Mouse (Mus musculus): ENCODE measurements around the gene Hspb11. TPM values are rescaled to one million over a fixed set of nuclear protein-coding genes. Genes with fewer than 3 reads are reported as not detected.

Hspb11 gene
- polyA plus RNA-seq, 1 experiment from 2014 or later: 51.1 TPM

- H3K9ac ChIP-seq (replicated peaks): no peak overlapping the region
- H3K36me3 ChIP-seq: peaks cover 11% of the 10 kb centered on the region
- no peaks in the 10 kb centered on the region for H3K9me3 ChIP-seq
- no peak for ATAC-seq (ENCODE audit: insufficient number of reproducible peaks, insufficient read depth, low FRiP score, low TSS enrichment, low read depth)
- H3K27ac ChIP-seq: no peak overlapping the region
- no peak overlapping the region for H3K4me2 ChIP-seq
- H3K27me3 ChIP-seq: no peaks in the 10 kb centered on the region
- no peak overlapping the region for H3K4me3 ChIP-seq (replicated peaks)
- 92% methylated on average over 2 of the region's 2 CpGs for WGBS
- H3K4me1 ChIP-seq (replicated peaks): no peaks in the 10 kb centered on the region
These were observed 27.1 kb upstream of the Hspb11 start for GRCm38 (mm10) chr4:107226313-107226712.

- no peaks in the 10 kb centered on the region for H3K27me3 ChIP-seq
- no peak overlapping the region for H3K4me2 ChIP-seq
- H3K4me3 ChIP-seq (replicated peaks): no peak overlapping the region
- no peak for ATAC-seq (ENCODE audit: insufficient number of reproducible peaks, insufficient read depth, low FRiP score, low TSS enrichment, low read depth)
- peaks cover 68% of the 10 kb centered on the region for H3K36me3 ChIP-seq
- H3K9ac ChIP-seq (replicated peaks): no peak overlapping the region
- H3K27ac ChIP-seq: no peak overlapping the region
- WGBS: 36% methylated on average over 3 of the region's 3 CpGs
- no peaks in the 10 kb centered on the region for H3K4me1 ChIP-seq (replicated peaks)
- H3K9me3 ChIP-seq: no peaks in the 10 kb centered on the region
These were observed 21.2 kb upstream of the Hspb11 start for GRCm38 (mm10) chr4:107232219-107232618.

GRCm38 (mm10) chr4:107238253-107238652 lies 15.1 kb upstream of the Hspb11 start:
- no peaks in the 10 kb centered on the region for H3K27me3 ChIP-seq
- ATAC-seq (ENCODE audit: insufficient number of reproducible peaks, insufficient read depth, low FRiP score, low TSS enrichment, low read depth): no peak
- no peak overlapping the region for H3K9ac ChIP-seq (replicated peaks)
- no peaks in the 10 kb centered on the region; the same call in 1 of the 2 replicates for H3K9me3 ChIP-seq
- no peaks in the 10 kb centered on the region for H3K4me1 ChIP-seq (replicated peaks)
- H3K4me2 ChIP-seq: no peak overlapping the region
- no peak overlapping the region for H3K4me3 ChIP-seq (replicated peaks)
- WGBS: 92% methylated on average over 2 of the region's 2 CpGs
- H3K27ac ChIP-seq: no peak overlapping the region
- H3K36me3 ChIP-seq: peaks cover 93% of the 10 kb centered on the region

- H3K4me3 ChIP-seq (replicated peaks): no peak overlapping the region
- WGBS: 94% methylated on average over 6 of the region's 6 CpGs
- peaks cover 2% of the 10 kb centered on the region; the same call in 1 of the 2 replicates for H3K4me1 ChIP-seq (replicated peaks)
- H3K4me2 ChIP-seq: no peak overlapping the region
- ATAC-seq (ENCODE audit: insufficient number of reproducible peaks, insufficient read depth, low FRiP score, low TSS enrichment, low read depth): no peak
- no peaks in the 10 kb centered on the region; the same call in 1 of the 2 replicates for H3K9me3 ChIP-seq
- H3K36me3 ChIP-seq: peaks cover 89% of the 10 kb centered on the region
- no peak overlapping the region for H3K27ac ChIP-seq
- no peak overlapping the region for H3K9ac ChIP-seq (replicated peaks)
- no peaks in the 10 kb centered on the region for H3K27me3 ChIP-seq
These were observed 13.2 kb upstream of the Hspb11 start for GRCm38 (mm10) chr4:107240196-107240595.

GRCm38 (mm10) chr4:107243365-107244333 lies 9.7 kb upstream of the Hspb11 start:
- no peaks in the 10 kb centered on the region for H3K27me3 ChIP-seq
- H3K27ac ChIP-seq: no peak overlapping the region
- WGBS: 76% methylated on average over 6 of the region's 6 CpGs
- peaks cover 14% of the 10 kb centered on the region for H3K4me1 ChIP-seq (replicated peaks)
- H3K9ac ChIP-seq (replicated peaks): no peak overlapping the region
- no peak overlapping the region for H3K4me2 ChIP-seq
- H3K36me3 ChIP-seq: peaks cover 72% of the 10 kb centered on the region
- ATAC-seq (ENCODE audit: insufficient number of reproducible peaks, insufficient read depth, low FRiP score, low TSS enrichment, low read depth): no peak
- H3K9me3 ChIP-seq: no peaks in the 10 kb centered on the region; the same call in 1 of the 2 replicates
- H3K4me3 ChIP-seq (replicated peaks): no peak overlapping the region

GRCm38 (mm10) chr4:107245368-107245767 lies 8.0 kb upstream of the Hspb11 start:
- H3K9me3 ChIP-seq: no peaks in the 10 kb centered on the region; the same call in 1 of the 2 replicates
- no peaks in the 10 kb centered on the region for H3K27me3 ChIP-seq
- WGBS: 34% methylated on average over 2 of the region's 2 CpGs
- no peak overlapping the region for H3K27ac ChIP-seq
- H3K4me1 ChIP-seq (replicated peaks): peaks cover 22% of the 10 kb centered on the region
- H3K4me2 ChIP-seq: no peak overlapping the region
- no peak overlapping the region for H3K9ac ChIP-seq (replicated peaks)
- no peak for ATAC-seq (ENCODE audit: insufficient number of reproducible peaks, insufficient read depth, low FRiP score, low TSS enrichment, low read depth)
- no peak overlapping the region for H3K4me3 ChIP-seq (replicated peaks)
- H3K36me3 ChIP-seq: peaks cover 56% of the 10 kb centered on the region

- Histone ChIP-seq H3K4me1 (replicated peaks) (peaks cover 24% of the 10 kb centered on the region), H3K27me3 (no peaks in the 10 kb centered on the region), H3K36me3 (peaks cover 49% of the 10 kb centered on the region), H3K4me2 (no peak overlapping the region), H3K9me3 (no peaks in the 10 kb centered on the region; the same call in 1 of the 2 replicates), H3K4me3 (replicated peaks) (no peak overlapping the region), H3K9ac (replicated peaks) (no peak overlapping the region), H3K27ac (no peak overlapping the region)
- ATAC-seq (ENCODE audit: insufficient number of reproducible peaks, insufficient read depth, low FRiP score, low TSS enrichment, low read depth): no peak
- 63% methylated on average over 1 of the region's 1 CpGs for WGBS
These were observed 7.4 kb upstream of the Hspb11 start for GRCm38 (mm10) chr4:107246040-107246439.

GRCm38 (mm10) chr4:107247110-107247509 lies 6.3 kb upstream of the Hspb11 start:
- no peaks in the 10 kb centered on the region for H3K9me3 ChIP-seq
- no peaks in the 10 kb centered on the region for H3K27me3 ChIP-seq
- H3K4me2 ChIP-seq: no peak overlapping the region
- H3K4me1 ChIP-seq (replicated peaks): peaks cover 33% of the 10 kb centered on the region
- 80% methylated on average over 9 of the region's 9 CpGs for WGBS
- peaks cover 38% of the 10 kb centered on the region for H3K36me3 ChIP-seq
- no peak overlapping the region for H3K27ac ChIP-seq
- no peak overlapping the region for H3K9ac ChIP-seq (replicated peaks)
- ATAC-seq (ENCODE audit: insufficient number of reproducible peaks, insufficient read depth, low FRiP score, low TSS enrichment, low read depth): no peak
- no peak overlapping the region for H3K4me3 ChIP-seq (replicated peaks)

- Histone ChIP-seq H3K27ac (no peak overlapping the region), H3K4me1 (replicated peaks) (peaks cover 37% of the 10 kb centered on the region), H3K9ac (replicated peaks) (no peak overlapping the region), H3K4me2 (no peak overlapping the region), H3K27me3 (no peaks in the 10 kb centered on the region), H3K9me3 (no peaks in the 10 kb centered on the region), H3K36me3 (peaks cover 31% of the 10 kb centered on the region), H3K4me3 (replicated peaks) (no peak overlapping the region)
- ATAC-seq (ENCODE audit: insufficient number of reproducible peaks, insufficient read depth, low FRiP score, low TSS enrichment, low read depth): no peak
- WGBS: 96% methylated on average over 3 of the region's 3 CpGs
These were observed 5.3 kb upstream of the Hspb11 start for GRCm38 (mm10) chr4:107248061-107248460.

GRCm38 (mm10) chr4:107249471-107249870 lies 3.9 kb upstream of the Hspb11 start:
- Histone ChIP-seq H3K4me2 (no peak overlapping the region), H3K9me3 (no peaks in the 10 kb centered on the region), H3K27me3 (no peaks in the 10 kb centered on the region), H3K27ac (no peak overlapping the region), H3K4me1 (replicated peaks) (peaks cover 40% of the 10 kb centered on the region), H3K36me3 (peaks cover 21% of the 10 kb centered on the region; the same call in 1 of the 2 replicates), H3K9ac (replicated peaks) (no peak overlapping the region), H3K4me3 (replicated peaks) (no peak overlapping the region)
- no peak for ATAC-seq (ENCODE audit: insufficient number of reproducible peaks, insufficient read depth, low FRiP score, low TSS enrichment, low read depth)
- 61% methylated on average over 2 of the region's 2 CpGs for WGBS

GRCm38 (mm10) chr4:107250494-107250893 lies 2.9 kb upstream of the Hspb11 start:
- 27% methylated on average over 4 of the region's 4 CpGs for WGBS
- H3K4me2 ChIP-seq: no peak overlapping the region
- no peak overlapping the region for H3K27ac ChIP-seq
- H3K4me3 ChIP-seq (replicated peaks): no peak overlapping the region
- H3K27me3 ChIP-seq: no peaks in the 10 kb centered on the region
- peaks cover 11% of the 10 kb centered on the region; the same call in 1 of the 2 replicates for H3K36me3 ChIP-seq
- H3K9me3 ChIP-seq: no peaks in the 10 kb centered on the region
- ATAC-seq (ENCODE audit: insufficient number of reproducible peaks, insufficient read depth, low FRiP score, low TSS enrichment, low read depth): no peak
- H3K9ac ChIP-seq (replicated peaks): no peak overlapping the region
- H3K4me1 ChIP-seq (replicated peaks): peaks cover 41% of the 10 kb centered on the region
